Mouse (Mus musculus) MEL (cell line): ENCODE measurements around the gene Gm49355. TPM values are rescaled to one million over a fixed set of nuclear protein-coding genes. Genes with fewer than 3 reads are reported as not detected.

Experiments used
- DNase-seq: peaks from one replicate; pipeline ENCODE4 v3.0.0; 2011; ENCODE audit warnings: low read depth, low spot score
- H3K27ac ChIP-seq: 2 replicates; pipeline ENCODE4 v1.5.1; 2012; ENCODE audit warnings: low read depth, mild to moderate bottlenecking, control low read depth, low read length, moderate library complexity; ENCODE audit not compliant: control insufficient read depth
- H3K27me3 ChIP-seq, 2 experiments: fragments of 150-350 bp in 1 of 2; sonication (generic) in 1 of 2; 2 replicates each; pipeline ENCODE4 v1.6.1; 2012; ENCODE audit warnings: low read length in 2 of 2, mild to moderate bottlenecking in 2 of 2, improper control_type of control experiment in 1 of 2, moderate library complexity in 1 of 2; ENCODE audit not compliant: insufficient read depth in 2 of 2, control insufficient read depth in 1 of 2
- H3K36me3 ChIP-seq, 2 experiments: 2 replicates each; pipeline ENCODE4 v1.6.1; 2012 to 2014; ENCODE audit warnings: low read length in 2 of 2, improper control_type of control experiment in 1 of 2, inconsistent platforms in 1 of 2, mild to moderate bottlenecking in 1 of 2; ENCODE audit not compliant: insufficient read depth in 2 of 2, control insufficient read depth in 1 of 2
- H3K4me1 ChIP-seq, 2 experiments: fragments of 150-350 bp in 1 of 2; sonication (generic) in 1 of 2; 2 replicates each; pipeline ENCODE4 v1.6.1; 2012; ENCODE audit warnings: low read length in 2 of 2, improper control_type of control experiment in 1 of 2, mild to moderate bottlenecking in 1 of 2; ENCODE audit not compliant: insufficient read depth in 2 of 2, control insufficient read depth in 1 of 2
- H3K4me3 ChIP-seq, 2 experiments: fragments of 150-350 bp in 1 of 2; sonication (generic) in 1 of 2; 2 replicates each; pipeline ENCODE4 v1.5.1; 2012; ENCODE audit warnings: low read depth in 2 of 2, low read length in 2 of 2, mild to moderate bottlenecking in 2 of 2, moderate library complexity in 2 of 2, control low read depth in 1 of 2, improper control_type of control experiment in 1 of 2; ENCODE audit not compliant: control insufficient read depth in 1 of 2, insufficient read depth in 1 of 2
- H3K79me2 ChIP-seq: 2 replicates; pipeline ENCODE4 v1.6.1; 2012; ENCODE audit warnings: mild to moderate bottlenecking, low read length, moderate library complexity; ENCODE audit not compliant: control insufficient read depth, poor library complexity, insufficient read depth
- H3K9ac ChIP-seq: 2 replicates; pipeline ENCODE4 v1.6.1; 2012; ENCODE audit warnings: low read depth, mild to moderate bottlenecking, control low read depth, low read length, moderate library complexity; ENCODE audit not compliant: control insufficient read depth, poor library complexity, severe bottlenecking
- H3K9me3 ChIP-seq: fragments of 150-350 bp; sonication (generic); replicated peaks from 2 replicates; pipeline ENCODE4 v1.6.1; 2012; ENCODE audit warnings: mild to moderate bottlenecking, low read length, improper control_type of control experiment, moderate library complexity; ENCODE audit not compliant: insufficient read depth
- BHLHE40 ChIP-seq: IDR thresholded peaks from 2 replicates; pipeline ENCODE4 v1.6.1; 2012; ENCODE audit warnings: low read depth, mild to moderate bottlenecking, inconsistent platforms, low read length, improper control_type of control experiment, borderline replicate concordance
- E2F4 ChIP-seq: IDR thresholded peaks from 2 replicates; pipeline ENCODE4 v1.6.1; 2011; ENCODE audit warnings: low read depth, low read length, improper control_type of control experiment, borderline replicate concordance
- EP300 ChIP-seq, 2 experiments: IDR thresholded peaks; 2 replicates each; pipeline ENCODE4 v1.6.1; 2011; ENCODE audit warnings: improper control_type of control experiment in 2 of 2, low read length in 2 of 2, low read depth in 1 of 2, mild to moderate bottlenecking in 1 of 2
- ETS1 ChIP-seq: IDR thresholded peaks from 2 replicates; pipeline ENCODE4 v1.6.1; 2012; ENCODE audit warnings: low read depth, mild to moderate bottlenecking, inconsistent platforms, low read length, improper control_type of control experiment, moderate library complexity
- HCFC1 ChIP-seq: IDR thresholded peaks from 2 replicates; pipeline ENCODE4 v1.6.1; 2012; ENCODE audit warnings: low read depth, mild to moderate bottlenecking, inconsistent platforms, low read length, improper control_type of control experiment, moderate library complexity
- JUND ChIP-seq: IDR thresholded peaks from 2 replicates; pipeline ENCODE4 v1.6.1; 2011; ENCODE audit warnings: low read depth, mild to moderate bottlenecking, improper control_type of control experiment, low read length
- KAT2A ChIP-seq: conservative IDR thresholded peaks from 2 replicates; pipeline ENCODE4 v1.6.1; 2012; ENCODE audit warnings: low read depth, low read length, improper control_type of control experiment, inconsistent platforms
- MEF2A ChIP-seq: IDR thresholded peaks from 2 replicates; pipeline ENCODE4 v1.6.1; 2014; ENCODE audit warnings: low read depth, mild to moderate bottlenecking, inconsistent platforms, low read length, improper control_type of control experiment; ENCODE audit not compliant: poor library complexity, insufficient replicate concordance, severe bottlenecking; ENCODE audit errors: extremely low read depth
- MXI1 ChIP-seq: IDR thresholded peaks from 2 replicates; pipeline ENCODE4 v1.6.1; 2011; ENCODE audit warnings: mild to moderate bottlenecking, low read depth, low read length, improper control_type of control experiment
- MYB ChIP-seq: IDR thresholded peaks from 2 replicates; pipeline ENCODE4 v1.6.1; 2011; ENCODE audit warnings: mild to moderate bottlenecking, low read depth, low read length, improper control_type of control experiment
- MYC ChIP-seq: IDR thresholded peaks from 2 replicates; pipeline ENCODE4 v1.6.1; 2011; ENCODE audit warnings: low read depth, mild to moderate bottlenecking, low read length, improper control_type of control experiment, moderate library complexity
- NELFE ChIP-seq: IDR thresholded peaks from 2 replicates; pipeline ENCODE4 v1.6.1; 2011; ENCODE audit warnings: low read depth, low read length, improper control_type of control experiment
- POLR2A ChIP-seq, 2 experiments: IDR thresholded peaks; 2 replicates each; pipeline ENCODE4 v1.6.1; 2011 to 2012; ENCODE audit warnings: low read length in 2 of 2, mild to moderate bottlenecking in 2 of 2, control low read depth in 1 of 2, improper control_type of control experiment in 1 of 2, low read depth in 1 of 2, moderate library complexity in 1 of 2; ENCODE audit not compliant: control insufficient read depth in 1 of 2, insufficient read depth in 1 of 2, poor library complexity in 1 of 2
- POLR2AphosphoS2 ChIP-seq: IDR thresholded peaks from 2 replicates; pipeline ENCODE4 v1.6.1; 2011; ENCODE audit warnings: low read length, improper control_type of control experiment
- POLR2AphosphoS5 ChIP-seq: IDR thresholded peaks from 2 replicates; pipeline ENCODE4 v1.6.1; 2012; ENCODE audit warnings: low read depth, borderline replicate concordance, mild to moderate bottlenecking, inconsistent platforms, low read length, moderate library complexity, mixed read lengths
- RAD21 ChIP-seq: IDR thresholded peaks from 2 replicates; pipeline ENCODE4 v1.6.1; 2011; ENCODE audit warnings: mild to moderate bottlenecking, low read depth, low read length, improper control_type of control experiment
- RCOR1 ChIP-seq: IDR thresholded peaks from 2 replicates; pipeline ENCODE4 v1.6.1; 2012; ENCODE audit warnings: low read depth, mild to moderate bottlenecking, inconsistent platforms, low read length, improper control_type of control experiment
- SIN3A ChIP-seq: IDR thresholded peaks from 2 replicates; pipeline ENCODE4 v1.6.1; 2012; ENCODE audit warnings: low read length, improper control_type of control experiment, inconsistent platforms
- SMC3 ChIP-seq: IDR thresholded peaks from 2 replicates; pipeline ENCODE4 v1.6.1; 2011; ENCODE audit warnings: low read depth, low read length, improper control_type of control experiment
- TAL1 ChIP-seq: IDR thresholded peaks from 2 replicates; pipeline ENCODE4 v1.6.1; 2012; ENCODE audit warnings: mild to moderate bottlenecking, inconsistent platforms, low read length, moderate library complexity, mixed read lengths
- TBP ChIP-seq: IDR thresholded peaks from 2 replicates; pipeline ENCODE4 v1.8.0; 2011; ENCODE audit warnings: low read depth, low read length, improper control_type of control experiment
- UBTF ChIP-seq: IDR thresholded peaks from 2 replicates; pipeline ENCODE4 v1.6.1; 2012; ENCODE audit warnings: low read depth, mild to moderate bottlenecking, inconsistent platforms, low read length, improper control_type of control experiment, moderate library complexity, borderline replicate concordance; ENCODE audit not compliant: insufficient read depth
- ZKSCAN1 ChIP-seq: IDR thresholded peaks from 2 replicates; pipeline ENCODE4 v1.6.1; 2012; ENCODE audit warnings: low read depth, mild to moderate bottlenecking, inconsistent platforms, low read length, improper control_type of control experiment, moderate library complexity
- ZNF384 ChIP-seq: IDR thresholded peaks from 2 replicates; pipeline ENCODE4 v1.6.1; 2012; ENCODE audit warnings: low read depth, mild to moderate bottlenecking, inconsistent platforms, low read length, improper control_type of control experiment
- polyA plus RNA-seq, 2 experiments: library from polyadenylated mRNA; stranded (reverse) in 1 of 2; unstranded in 1 of 2; fragments of >175 nt in 1 of 2; fragments of >200 nt in 1 of 2; gene quantifications; 2 replicates each; pipeline versions ENCODE4 v1.2.1 to v1.2.4; 2012; ENCODE audit warnings: low replicate concordance in 2 of 2, low read depth in 1 of 2; ENCODE audit not compliant: insufficient read length in 2 of 2, insufficient read depth in 1 of 2, missing spikeins in 1 of 2
- total RNA-seq: library from RNA; depleted of rRNA; stranded (reverse); fragments of 300-350 nt; gene quantifications from 2 replicates; pipeline ENCODE4 v1.2.3, GENCODE M21; 2012

The Gm49355 gene
- total and polyA plus RNA-seq, 3 experiments: 0.08 to 0.17 TPM; not detected in 1

- Histone ChIP-seq H3K9ac (no peak overlapping the region), H3K27me3 (no peaks in the 10 kb centered on the region), H3K36me3 (no peaks in the 10 kb centered on the region), H3K4me1 (no peaks in the 10 kb centered on the region), H3K4me3 (no peak overlapping the region), H3K27ac (no peak overlapping the region), H3K9me3 (no peaks in the 10 kb centered on the region), H3K79me2 (no peaks in the 10 kb centered on the region)
- no peak for TF ChIP-seq KAT2A
- no peak for TF ChIP-seq HCFC1
- no peak for TF ChIP-seq MEF2A
- no peak for TF ChIP-seq SIN3A
- DNase-seq: no peak
Observed at GRCm38 (mm10) chr14:12345241-12345921, 61.6 kb downstream of the Gm49355 start.

- Histone ChIP-seq H3K4me1 (no peaks in the 10 kb centered on the region), H3K36me3 (no peaks in the 10 kb centered on the region), H3K9ac (no peak overlapping the region), H3K27ac (no peak overlapping the region), H3K9me3 (no peaks in the 10 kb centered on the region), H3K4me3 (no peak overlapping the region), H3K27me3 (no peaks in the 10 kb centered on the region), H3K79me2 (no peaks in the 10 kb centered on the region)
- DNase-seq: no peak
- TF ChIP-seq UBTF (no peak), POLR2A (IDR thresholded peaks at IDR 0.05; ENCODE audit: control insufficient read depth in 1 of 2, insufficient read depth in 1 of 2, low read depth in 1 of 2, low read length in 2 of 2, poor library complexity in 1 of 2) (no peak), MYC (no peak), TAL1 (no peak), TBP (no peak), RCOR1 (no peak), POLR2AphosphoS2 (no peak), NELFE (no peak), POLR2AphosphoS5 (no peak), MXI1 (no peak), ZKSCAN1 (no peak), RAD21 (no peak), E2F4 (no peak), SMC3 (no peak), ZNF384 (no peak), EP300 (IDR thresholded peaks at IDR 0.05; ENCODE audit: low read depth in 1 of 2, low read length in 2 of 2) (no peak), JUND (no peak), BHLHE40 (no peak), ETS1 (no peak), MYB (no peak)
Observed at GRCm38 (mm10) chr14:12346011-12346864, 62.5 kb downstream of the Gm49355 start.
